Mouse (Mus musculus) monocyte, adult 5-6 weeks (primary cell): ENCODE data around the gene Ppfibp2. TPM values are rescaled to one million over a fixed set of nuclear protein-coding genes. Genes with fewer than 3 reads are reported as not detected.

Source experiments
- ATAC-seq: fragments of 153-309, 156-312 bp; replicated peaks from 2 replicates; pipeline ENCODE4 v1.8.0; 2017; ENCODE audit warnings: mild to moderate bottlenecking; ENCODE audit not compliant: low TSS enrichment, insufficient number of reproducible peaks, severe bottlenecking, poor library complexity, low FRiP score
- total RNA-seq: library from RNA; stranded (forward); fragments of 200-1000, 200-491, 200-594 nt; gene quantifications from 3 replicates; pipeline ENCODE4 v1.2.3, GENCODE M21; 2017

The Ppfibp2 gene
- total RNA-seq, 1 experiment from 2014 or later, result 20.0 TPM

DNA sequence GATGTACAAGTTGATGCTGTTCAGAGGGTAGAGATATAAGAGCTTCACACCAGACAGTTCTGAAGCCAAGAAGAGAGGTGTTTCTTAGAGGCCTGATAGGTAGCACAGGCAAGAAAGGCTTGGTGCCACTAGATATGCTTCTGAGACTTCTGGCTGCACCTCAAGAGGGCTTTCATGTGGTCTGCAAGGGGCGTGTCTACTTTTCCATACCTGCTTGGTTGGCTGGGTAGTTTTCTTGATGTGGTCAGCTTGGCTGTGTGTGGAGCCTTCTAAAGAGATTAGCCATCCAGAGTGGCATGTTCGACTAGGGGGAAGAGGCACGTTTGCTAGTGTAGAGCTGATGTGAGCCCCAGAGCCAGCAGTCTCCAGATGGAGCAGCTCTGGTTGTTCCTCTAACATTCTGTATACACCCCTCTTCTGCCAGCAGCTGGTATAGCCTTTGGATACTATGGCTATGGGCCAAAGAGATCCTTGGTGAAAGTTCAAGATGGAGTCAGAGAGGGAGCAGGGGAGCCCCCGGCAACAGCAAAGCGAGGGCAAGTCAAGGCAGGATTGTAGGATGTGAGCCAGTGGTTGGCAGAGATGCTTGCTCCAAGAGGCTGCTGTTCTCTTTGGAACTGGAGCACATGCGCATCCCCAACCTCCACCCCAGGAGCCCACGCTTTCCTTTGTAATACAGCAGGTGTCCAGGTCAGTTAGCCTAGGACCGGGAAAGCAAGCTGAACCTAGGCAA, 64.3 kb downstream of the Ppfibp2 start:
- ATAC-seq, result no peak

DNA sequence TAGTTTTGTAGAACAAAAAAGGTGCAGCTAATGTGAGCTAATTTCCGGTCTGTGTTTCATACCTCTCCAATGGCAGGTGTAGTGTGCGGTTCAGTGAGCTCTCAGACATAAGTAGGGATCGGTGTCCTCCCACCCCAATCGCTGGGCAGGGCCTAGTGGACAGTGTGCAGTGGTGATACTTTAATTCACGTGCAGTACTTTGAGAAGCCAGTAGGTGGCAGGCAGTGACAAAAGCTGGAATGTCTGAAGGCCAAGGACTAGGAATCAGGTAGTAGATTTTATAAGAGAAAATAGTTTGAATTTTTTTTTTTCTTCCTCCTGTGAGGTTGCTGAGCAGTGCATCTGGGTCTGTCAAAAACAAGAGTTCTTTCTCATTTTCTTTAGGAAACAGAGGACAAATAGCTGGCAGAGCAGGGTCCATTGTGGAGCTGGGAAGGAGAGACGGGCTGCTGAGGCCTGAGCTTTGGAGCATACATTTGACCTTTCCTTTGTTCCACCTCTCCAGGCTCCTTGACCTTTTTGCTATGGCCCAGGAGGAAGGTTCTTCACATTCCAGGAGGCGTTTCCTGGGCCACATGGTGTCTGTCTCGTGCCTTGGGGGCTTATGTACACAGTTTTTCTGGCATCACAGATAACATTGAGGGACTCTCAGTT, 66.3 kb downstream of the Ppfibp2 start:
- ATAC-seq, result peak; percentile 72

DNA sequence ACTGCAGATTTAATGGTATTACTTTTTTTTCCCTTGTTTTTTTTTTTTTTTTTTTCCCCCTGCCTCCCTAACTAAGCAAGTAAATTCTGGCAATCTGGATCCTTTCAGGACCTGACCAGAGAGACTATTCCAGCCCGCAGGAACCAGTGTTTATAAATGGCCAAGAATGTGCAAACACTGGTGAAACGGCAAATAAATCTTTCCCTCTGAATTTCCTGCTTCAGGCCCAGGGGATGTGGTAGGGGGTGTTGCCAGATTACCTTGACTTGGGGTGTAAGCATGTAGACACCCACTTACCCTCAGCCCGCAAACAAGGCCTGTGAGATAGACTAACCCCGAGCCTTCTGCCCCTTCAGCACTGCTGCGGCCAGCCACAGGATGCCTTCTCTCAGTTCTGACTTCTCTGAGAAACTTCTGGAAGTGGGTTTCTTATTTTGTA, 66.9 kb downstream of the Ppfibp2 start:
- ATAC-seq, result no peak

DNA sequence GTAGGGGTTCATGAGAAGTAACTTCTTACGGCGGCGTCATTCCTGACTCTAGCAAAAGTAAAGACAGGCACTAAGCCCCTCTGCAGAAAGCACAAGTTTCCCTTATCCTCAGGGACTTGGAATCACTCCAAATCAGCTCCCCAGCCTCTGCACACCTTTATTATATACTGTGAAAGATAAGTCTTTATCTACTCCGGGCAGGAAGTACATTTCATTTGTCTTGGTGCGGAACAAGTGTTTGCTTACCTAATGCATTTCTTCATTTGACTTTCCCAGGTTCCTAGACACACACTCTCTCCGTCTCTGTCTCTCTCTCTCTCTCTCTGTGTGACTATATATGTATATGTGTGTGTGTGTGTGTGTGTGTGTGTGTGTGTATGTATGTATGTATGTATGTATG, 68.6 kb downstream of the Ppfibp2 start:
- ATAC-seq, result no peak

DNA sequence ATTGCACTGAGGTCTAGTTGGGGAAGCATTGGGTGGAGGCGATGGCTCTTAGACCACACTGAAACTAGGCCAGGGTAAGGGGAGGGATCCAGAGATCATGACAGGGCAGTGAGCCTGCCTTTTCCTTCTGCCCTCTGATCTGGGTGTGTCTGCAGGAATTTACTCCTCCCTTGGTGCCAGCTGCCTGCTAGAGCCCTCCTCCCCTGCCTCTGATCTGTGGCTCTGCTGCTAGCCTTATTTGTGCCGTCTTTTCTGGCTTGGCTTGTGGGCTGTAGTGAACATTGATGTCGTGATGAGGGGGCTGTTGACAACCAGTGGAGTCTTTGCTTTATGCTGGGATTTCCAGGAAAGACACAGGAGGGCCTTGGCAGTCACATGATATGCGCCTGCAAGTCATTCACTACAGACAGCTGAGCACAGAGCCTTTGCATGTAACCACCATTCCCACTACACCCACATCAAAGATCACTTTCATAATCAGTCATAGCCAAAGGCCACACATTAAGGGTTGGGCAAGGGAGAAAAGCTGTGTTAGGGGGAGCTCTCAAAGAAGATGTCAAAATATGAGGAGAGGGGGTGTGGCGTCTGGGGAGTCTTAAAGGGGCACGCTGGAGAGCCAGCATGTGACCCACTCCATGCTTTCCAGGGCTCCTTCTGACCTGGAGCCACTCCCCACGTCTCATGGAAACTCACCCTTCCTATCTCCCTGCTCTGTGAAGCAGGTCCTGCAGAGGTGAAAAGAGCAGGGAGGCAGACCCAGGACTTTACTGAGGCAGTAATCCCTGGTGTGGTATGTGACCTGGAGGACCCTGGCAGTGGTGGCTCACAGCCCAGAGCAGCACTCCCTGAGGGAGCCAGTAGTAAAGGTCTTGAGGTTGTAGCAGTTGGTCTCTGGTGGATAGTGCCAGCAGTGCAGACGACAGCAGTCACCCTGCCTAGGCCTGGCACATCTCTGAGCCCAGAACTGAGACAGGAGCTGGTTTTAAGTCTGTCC, 69.4 kb downstream of the Ppfibp2 start:
- no peak for ATAC-seq

DNA sequence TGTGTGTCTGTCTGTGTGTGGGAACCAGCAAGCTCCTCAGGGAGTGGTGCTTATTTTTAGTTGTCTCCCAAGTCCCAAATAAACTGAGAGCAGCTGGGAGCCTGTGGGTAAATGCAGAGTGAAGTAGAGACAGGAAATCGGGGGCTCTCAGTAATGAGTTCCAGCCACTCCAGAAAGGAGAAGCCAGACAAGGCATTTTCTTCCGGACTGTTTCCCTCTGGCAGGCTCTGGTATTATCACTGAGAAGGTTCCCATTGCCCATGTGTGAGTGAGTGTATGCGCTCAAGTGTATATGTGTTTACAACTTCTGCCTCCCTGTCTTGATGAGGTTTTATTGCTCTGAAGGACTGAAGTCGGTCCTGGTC, 70.2 kb downstream of the Ppfibp2 start:
- ATAC-seq, result no peak

DNA sequence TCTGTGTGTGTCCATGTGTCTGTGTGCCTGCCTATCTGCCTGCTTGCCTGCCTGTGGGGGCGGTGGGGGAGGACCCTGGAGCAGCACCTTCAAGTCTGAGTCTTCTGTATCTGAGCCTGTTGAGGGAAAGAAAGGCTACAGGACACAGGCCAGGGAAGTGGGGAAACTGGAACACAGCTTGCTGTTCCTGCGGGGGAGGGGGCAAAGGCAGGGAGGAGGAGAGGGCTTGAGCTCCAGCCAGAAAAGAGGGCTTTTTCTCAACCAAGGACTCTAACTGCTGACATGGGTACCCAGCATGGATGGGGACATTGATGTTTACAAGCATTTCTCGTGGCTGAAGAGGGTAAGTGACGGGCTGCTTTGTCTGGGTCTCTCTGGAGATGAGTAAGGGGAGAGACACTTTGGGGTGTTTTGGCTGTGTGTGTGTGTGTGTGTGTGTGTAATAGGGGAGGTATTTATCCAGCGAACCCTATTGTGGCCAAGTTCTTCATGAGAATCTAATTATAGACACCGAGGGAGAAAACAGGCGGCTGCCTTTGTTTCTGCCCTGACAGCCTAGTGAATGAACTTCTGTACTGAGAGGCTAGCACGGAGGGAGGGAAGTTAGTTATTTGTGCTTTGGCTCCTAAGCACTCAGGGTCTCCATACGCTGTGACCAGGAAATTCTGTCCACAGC, 70.7 kb downstream of the Ppfibp2 start:
- no peak for ATAC-seq

DNA sequence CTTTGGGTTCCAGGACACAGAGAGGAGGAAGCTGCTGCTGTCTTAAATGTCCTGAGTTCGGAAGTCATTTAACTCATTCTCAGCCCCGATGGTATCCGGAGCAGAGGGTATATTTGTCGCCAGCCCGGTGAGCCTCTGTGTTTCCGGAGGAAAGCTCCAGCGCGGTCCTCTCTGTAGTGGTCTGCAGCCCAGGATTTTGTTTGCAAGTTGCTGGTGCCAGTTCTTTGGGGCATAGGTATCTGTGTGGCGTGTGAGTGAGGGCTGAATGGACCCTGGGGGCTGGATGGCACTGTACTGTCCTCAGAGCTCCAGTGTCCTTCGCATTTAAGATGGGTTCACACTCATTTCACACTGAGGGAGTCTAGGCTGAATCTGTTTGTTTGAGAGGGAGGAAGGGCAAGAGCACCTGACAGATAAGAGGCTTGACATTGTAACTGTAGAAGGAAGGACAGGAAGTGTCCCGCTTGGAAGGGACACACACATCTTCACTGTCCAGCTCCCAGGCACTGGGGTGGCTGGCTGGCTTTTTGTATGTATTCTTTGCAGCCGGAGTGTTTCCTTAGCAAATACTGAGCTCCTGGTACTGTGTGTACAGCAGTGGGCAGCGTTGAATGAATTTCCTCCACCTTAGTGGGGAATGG, 71.4 kb downstream of the Ppfibp2 start:
- ATAC-seq, result no peak

DNA sequence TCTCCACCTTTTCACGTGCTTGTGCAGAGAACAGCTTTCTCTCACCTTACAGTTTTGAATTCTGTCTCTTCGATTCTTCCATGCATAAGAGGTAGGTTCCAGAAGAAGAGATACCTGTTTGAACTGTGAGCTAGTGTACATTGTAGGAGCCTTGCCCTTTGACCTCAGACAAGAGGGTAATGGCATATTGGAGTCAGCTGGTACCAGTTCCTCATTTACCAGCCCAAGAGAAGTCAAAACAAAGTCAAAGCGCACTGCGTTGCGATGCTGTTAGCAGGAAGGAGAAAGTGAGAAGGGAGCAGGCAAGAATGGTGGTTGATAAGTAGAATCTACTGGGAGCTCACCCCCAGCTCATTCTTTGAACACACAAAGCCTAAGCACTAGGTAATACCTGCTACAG, 73.5 kb downstream of the Ppfibp2 start:
- peak; percentile 50; the same call in 1 of the 2 replicates for ATAC-seq

DNA sequence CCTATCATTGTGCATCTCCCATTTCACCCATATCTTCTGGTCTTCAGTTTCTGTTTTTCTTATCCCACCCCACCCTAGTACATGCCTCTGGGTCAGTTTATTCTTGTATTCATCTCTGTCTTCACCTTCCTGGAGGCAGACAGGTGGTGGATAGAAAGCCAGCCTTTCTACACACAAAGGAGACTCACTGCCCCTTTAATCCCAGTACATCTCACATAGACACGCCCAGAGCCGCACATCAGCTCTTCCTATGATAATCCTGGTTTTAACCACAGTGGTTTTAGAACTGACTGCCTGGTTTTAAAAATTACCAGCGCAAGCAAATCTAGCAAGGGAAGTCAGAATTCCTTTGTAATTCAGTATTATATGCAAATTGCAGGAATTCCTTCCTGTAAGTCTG, 80.2 kb downstream of the Ppfibp2 start:
- no peak for ATAC-seq

DNA sequence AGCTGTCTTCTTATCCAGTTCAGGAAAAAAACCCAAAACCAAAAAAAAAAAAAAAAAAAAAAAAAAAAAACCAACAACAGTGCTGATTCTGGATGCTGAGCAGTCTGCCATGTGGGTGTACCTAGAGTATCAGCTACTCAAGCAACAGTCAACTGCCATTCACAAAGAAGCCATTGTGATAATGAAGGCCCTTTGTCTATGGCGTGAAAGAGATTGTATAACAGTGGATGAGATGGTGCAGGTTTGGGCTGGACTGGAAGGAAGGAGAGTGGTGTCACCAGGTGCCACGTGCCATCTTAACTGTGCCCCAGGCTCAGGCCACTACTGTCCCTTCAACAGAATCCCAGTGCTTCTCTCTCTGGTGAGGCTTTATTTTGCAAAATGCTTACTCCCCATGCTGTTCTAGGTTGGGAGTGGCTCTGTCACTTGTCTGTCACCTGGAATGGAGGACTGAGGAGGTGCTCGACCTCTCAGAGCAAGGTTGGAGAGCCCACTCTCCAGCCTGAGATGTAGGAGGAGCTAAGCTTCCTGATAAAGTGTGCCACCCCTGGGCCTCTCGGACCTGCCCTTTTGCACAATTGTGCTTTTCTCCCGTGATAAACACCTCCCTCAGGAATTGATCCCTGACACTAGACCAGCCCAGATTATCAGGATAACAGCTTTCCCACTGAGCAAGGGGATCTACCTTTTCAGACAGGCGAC, 85.3 kb downstream of the Ppfibp2 start:
- no peak for ATAC-seq

DNA sequence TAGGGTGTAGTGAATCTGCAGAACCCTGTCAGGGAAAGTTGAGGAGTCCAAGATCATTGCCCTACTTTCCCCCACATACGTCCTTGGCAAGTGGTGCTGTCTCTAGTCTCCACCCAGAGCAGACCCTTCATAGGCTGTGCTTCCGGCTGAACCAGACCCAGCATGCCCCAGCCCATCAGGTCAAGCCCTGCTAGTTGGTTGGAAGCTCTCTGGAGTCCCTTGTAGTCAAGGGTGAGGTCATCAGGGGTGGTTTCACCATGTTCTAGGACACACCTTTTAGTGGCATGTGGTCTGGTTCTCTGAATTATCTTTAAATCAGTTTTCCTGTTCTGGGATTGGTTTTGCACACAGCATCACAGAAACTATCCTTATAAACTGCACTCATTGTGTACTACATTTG, 86.3 kb downstream of the Ppfibp2 start:
- no peak for ATAC-seq

DNA sequence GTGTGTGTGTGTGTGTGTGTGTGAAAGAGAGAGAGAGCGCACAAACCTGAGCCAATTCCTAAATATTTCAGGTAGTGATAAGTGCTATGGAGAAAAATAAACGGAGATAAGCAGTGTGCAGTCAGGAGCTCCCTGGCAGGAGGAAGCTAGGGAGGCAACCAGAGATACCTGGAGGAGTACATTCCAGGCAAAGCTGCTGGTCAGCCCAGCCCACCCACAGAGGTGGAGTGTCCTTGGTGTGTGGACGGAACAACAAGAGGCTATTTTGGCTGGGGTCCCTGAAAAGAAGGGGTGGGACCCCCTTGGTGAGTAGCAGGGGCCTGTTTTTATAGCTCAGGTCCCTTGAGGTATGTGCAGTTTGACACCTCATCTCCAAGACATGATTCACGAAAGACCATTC, 88.2 kb downstream of the Ppfibp2 start:
- ATAC-seq, result no peak

DNA sequence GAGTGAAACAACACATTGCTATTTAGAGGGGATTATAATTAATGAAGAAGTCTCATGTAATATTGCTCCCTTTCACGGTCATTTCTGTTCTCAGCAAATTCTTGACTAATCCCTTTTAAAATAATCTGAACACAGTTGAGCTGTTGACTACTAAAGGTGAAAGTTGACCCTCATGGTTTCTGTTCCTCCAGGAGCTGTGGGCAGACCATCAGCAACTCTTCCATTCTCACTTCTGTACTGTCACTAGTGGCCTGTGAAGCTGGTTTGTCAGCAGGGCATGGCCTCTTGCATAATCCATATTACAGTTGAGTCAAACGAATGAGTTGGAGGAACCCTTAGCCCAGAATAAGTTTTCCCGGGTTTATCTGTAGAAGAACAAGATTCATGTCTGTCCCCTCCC, 88.6 kb downstream of the Ppfibp2 start:
- peak; percentile 58; the same call in 1 of the 2 replicates for ATAC-seq

DNA sequence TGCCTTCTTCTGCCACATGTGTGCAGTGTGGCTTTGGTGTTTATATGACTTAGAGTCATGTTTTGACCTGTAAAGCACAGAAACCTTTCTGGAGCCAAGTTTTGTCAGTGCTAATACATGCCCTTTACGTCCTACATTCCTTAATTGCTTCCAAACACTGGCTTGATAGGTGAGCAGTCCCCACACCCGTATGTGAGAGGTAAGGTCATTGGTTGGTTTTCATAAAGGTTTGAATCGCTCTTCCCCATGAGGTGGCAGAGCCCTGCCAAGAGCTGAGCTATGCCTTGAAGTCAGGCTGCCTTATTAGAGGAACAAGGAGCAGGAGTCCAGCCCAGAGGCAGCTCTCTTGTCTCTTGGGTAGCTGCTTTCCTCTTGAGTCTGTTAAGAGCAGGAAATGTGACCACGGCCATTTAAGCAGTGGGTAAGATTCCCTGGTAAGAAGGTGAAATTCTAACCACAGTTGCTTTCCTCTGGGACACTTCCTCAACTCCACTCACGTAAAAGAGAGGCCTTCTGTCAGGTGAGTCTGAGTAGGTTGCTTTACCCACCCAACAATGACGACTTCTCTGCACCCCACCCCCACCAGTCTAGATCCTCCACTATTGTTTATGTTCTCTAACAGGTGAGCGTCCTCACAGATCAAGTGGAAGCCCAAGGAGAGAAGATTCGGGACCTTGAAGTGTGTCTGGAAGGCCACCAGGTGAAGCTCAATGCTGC, 90.4 kb downstream of the Ppfibp2 start:
- ATAC-seq, result no peak

DNA sequence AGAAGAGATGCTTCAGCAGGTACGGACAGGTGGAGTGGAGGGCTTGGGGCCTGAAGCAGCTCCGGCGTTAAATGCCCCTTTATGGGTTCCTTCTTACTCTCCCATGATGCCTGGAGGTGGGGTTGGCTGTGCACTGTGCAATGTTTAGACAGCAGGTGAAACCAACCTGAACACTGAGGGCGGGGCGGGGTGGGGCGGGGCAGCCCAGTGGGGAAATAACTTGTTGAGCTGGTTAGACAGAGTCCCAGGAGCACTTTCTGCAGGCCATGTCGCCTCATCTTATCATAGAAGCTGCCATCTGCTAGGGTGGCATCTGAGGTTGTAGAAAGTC, 90.9 kb downstream of the Ppfibp2 start:
- ATAC-seq, result no peak

DNA sequence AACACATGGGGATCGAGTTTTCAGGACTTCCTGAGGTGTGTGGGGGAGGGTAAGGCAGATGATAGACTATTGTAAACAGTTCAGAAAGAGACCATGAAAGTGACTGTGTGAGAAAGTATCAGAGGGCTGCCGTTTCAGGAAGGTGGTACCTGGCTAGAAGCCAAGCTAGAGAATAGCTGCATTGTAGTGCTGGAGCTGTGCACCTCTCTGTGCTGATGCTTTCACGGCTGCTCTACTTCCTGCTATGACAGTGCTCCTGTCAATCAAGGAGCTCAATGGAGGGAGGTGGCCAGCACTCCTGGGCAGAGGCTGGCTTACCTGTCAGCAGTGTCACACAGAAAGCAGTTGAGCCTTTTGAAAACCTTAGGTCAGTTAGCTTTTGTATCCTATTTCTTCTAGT, 92.4 kb downstream of the Ppfibp2 start:
- no peak for ATAC-seq
